Mouse (Mus musculus) left cerebral cortex, adult 11 months (tissue): ENCODE measurements around the gene Taar9.
"Not testable (repeated sequence)": the region's sequence is repeated elsewhere in the genome, so short reads cannot be mapped to it uniquely, and the experiment has no call there.

ENCODE experiments used
- DNase-seq: peaks from one replicate; pipeline ENCODE4 v3.0.0; 2022; ENCODE audit warnings: low spot score

Gene Taar9

DNA sequence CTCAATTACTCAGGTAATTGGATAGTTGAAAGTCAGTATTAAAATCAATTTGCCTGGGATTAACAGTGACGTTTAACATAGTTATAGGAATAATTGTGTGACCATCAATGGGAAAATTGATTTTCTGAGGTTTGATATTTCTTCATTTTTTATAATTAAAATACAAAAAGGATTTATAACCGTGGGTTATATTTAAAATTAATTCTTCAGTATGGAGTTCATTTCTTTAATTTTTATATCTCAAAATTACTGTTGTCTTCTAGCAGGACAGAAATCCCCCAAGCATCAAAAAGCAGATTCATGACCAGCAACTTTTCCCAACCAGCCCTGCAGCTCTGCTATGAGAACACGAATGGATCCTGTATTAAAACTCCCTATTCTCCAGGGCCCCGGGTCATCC is 33.1 kb downstream of the Taar9 start, which contains the start of gene Taar8a:
Gene Taar8a, plus strand, starts transcription at position 301 of the 400 bp plus-strand sequence.
- not testable (repeated sequence) for DNase-seq

DNA sequence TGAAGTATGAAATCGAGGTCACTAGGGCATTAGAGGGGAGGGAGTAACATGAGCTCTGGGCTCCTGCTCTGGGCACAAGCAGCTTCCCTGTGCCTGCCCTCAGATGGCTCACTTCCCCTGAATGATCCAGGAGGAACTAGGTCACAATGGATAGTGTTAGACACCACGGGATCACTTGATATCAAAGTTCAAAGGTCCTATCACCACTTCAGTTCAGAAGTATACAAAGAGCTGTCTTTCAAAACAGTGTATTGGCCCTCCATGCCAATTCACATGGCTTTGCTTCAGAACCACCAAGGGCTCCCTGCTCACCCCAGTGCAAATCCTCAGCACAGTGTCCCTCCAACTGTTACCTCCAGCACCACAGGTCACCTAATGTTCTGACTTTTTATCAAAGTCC is 34.6 kb downstream of the Taar9 start:
- DNase-seq = not testable (repeated sequence)

GRCm38 (mm10) chr10:24058986-24059385 is 50.3 kb downstream of the Taar9 start:
- DNase-seq = no peak
